Mouse (Mus musculus) cerebellum, adult (tissue): Measurements from ENCODE around the gene Fcgr4.
A peak's percentile ranks its signal among the peaks of the same experiment; 100 is the strongest.
"Not testable (repeated sequence)": the region's sequence is repeated elsewhere in the genome, so short reads cannot be mapped to it uniquely, and the experiment has no call there.

Experiments used
- ATAC-seq: cut with Nextera tagmentation; 2 replicates; pipeline ENCODE4 v1.9.2; 2017; ENCODE audit warnings: mild to moderate bottlenecking, moderate library complexity, mixed read lengths; ENCODE audit not compliant: insufficient number of reproducible peaks, low FRiP score, low TSS enrichment

Gene Fcgr4

DNA sequence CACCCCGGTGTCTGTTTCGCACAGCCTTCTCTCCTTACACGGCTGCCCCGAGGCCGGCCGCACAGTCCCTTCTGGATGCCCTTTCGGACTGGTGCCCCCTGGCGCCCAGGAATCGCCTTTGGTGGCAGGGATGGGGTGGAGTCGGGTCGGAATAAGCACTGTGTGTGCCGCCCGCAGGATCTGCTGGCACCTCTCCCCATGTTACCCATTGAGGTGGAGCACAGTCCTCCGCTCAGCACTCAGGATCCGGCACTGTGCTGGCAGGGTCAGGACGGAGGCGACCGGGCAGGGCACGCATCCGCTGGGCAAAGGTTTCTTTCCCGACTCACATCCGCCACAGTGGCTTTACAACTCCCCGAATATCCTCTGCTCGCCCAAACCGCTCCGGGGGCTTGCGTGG is 59.2 kb downstream of the Fcgr4 start:
- ATAC-seq: peak; percentile 9; the same call in 1 of the 2 replicates

DNA sequence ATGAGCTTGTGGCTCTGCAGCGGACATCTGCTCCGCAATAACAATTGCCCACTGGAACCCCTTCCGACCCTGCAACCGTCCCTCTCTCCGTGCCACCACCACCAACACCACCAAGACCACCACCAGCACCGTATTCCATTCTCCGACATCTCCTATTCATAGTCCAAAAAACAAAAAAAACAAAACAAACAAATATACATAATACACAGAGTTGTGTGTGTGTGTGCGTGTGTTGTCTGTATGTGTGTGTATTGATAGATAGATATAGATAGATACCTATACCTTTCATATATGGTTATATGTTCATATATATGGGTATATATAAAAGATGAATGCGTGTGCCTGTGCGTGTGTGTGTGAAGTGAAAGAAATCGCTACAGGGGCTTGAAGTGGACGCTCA is 59.7 kb downstream of the Fcgr4 start:
- ATAC-seq: not testable (repeated sequence)

DNA sequence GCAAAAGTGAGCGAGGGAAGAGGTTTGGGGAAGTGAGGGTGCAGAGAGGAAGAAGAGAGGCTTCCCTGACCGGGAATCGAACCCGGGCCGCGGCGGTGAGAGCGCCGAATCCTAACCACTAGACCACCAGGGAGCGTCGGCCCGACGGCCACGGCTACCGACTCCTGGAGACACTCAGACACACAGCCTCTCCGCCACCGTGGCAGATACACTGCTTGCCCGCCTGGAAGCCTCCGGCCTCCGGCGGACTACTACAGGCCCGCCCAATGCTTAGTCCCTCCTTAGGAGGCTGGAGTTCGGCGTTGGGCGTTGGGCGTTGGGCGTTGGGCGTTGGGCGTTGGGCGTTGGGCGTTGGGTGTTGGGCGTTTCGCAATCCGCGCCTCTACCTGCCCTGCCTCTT is 60.6 kb downstream of the Fcgr4 start:
- not testable (repeated sequence) for ATAC-seq
